Mouse (Mus musculus): ENCODE measurements around the gene Cacng6.

Cacng6 gene

DNA sequence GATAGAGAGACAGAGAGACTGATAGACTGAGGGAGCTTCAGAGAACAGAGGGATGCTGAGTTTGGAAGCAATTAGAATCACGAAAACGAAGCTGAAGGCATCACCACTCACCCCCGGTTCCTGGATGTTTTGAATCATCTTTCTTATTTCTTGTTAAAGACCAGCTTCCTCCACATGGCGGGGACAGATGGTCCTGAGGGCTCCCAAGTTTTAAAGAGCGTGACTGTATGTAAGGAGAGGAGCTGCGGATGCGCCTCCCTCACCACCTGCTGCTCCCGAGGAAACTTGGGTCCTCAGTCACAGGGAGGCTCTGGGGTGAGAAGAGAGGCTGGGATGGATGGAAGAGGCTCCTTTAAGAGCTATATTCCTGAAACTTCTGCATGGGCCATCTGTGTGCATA is 36.3 kb downstream of the Cacng6 start:
- in situ Hi-C loops (cut with MboI): no loop called here

DNA sequence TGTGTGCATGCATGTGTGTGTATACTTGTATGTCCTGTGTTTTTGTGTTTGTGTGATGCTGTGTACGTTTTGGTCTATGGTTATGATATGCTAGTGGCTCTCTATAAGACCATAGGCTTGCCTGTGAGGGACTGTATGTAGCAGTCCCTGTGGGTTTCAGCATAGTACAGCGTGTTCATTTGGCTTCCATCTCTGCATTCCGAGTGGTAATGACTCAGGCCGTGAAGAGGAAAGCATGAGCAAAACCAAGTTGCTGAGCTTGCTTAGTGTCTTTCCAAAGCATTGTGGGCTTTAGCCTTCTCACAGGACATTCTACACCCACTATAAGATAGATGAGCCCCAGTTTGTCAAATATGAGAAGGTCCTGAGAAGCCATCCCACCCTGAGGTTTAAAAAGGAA is 39.3 kb downstream of the Cacng6 start:
- in situ Hi-C loops (cut with MboI): no loop called here

DNA sequence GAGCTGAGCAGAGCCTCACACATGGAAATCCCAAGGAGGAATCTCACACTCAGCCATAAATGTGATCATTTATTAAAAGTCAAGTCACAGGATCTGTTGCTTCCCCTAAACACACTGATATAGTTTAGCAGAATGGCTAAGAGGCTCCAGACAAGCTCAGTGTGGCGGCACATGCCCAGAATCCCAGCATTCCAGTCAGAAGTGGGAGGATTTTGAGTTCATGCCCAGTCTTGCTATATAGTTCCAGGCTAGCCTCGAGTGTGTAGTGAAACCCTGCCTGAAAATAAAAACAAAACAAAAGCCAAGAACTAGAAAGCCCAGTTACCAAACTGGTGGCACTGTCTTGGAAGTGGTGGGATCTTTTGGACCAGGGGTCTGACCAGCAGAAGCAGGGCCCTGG is 44.6 kb downstream of the Cacng6 start:
- in situ Hi-C loops (cut with MboI): no loop called here

DNA sequence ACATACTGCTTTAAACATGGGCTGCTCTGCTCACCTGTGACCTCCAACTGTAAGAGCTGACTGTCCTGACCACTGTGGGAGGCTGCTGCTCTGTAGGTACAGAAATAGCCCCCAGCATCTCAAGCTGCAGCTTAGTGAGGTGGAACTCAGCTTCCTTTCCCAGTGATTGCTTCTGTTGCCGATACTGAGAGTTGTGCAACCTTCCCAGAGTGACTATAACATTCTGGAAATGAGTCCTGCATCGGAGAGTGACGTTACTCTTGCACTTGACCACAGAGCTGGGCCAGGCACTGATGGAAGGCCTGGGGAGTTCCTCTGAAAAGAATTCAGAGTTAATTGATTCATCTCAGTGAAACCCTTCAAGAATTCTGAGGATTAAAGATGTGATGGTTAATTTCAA is 48.8 kb downstream of the Cacng6 start:
- in situ Hi-C loops (cut with MboI): no loop called here

DNA sequence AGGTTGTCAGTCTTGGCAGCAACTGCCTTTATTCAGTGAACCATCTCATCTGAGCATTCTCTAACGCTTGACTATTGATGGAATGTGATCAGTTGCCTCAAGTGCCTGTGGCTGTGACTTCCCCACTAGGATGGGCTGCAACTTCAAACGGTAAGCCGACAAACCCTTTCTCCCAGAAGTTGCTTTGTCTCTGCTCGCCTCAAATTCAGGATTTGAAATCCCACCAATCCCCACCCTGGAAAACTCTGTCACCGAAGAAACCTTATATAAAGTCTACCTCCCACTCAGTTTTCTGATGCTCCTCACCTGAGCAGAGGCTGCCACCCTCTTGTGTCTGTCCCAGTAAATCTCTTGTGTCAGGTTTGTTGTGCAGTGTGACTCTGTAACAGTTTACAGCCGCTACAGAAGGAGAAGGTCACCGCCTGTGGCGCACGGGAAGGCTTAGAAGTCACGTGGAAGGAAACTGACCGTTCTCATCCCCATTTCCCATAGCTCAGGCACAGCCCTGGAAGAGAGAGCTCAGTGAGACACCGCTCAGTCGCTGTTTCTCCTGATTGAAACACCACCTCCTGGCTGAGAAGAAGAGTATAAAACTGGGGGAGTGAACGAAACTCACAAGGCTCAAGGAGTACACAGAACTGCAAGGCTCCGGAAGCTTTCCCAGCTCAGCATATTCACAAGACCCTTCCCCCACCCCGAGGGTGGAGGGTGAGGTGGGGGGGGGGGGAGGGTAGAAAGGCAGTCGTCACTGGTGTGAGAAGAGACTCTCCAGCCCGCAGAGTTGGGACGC is 50.5 kb downstream of the Cacng6 start:
- in situ Hi-C loops (cut with MboI): no loop called here

DNA sequence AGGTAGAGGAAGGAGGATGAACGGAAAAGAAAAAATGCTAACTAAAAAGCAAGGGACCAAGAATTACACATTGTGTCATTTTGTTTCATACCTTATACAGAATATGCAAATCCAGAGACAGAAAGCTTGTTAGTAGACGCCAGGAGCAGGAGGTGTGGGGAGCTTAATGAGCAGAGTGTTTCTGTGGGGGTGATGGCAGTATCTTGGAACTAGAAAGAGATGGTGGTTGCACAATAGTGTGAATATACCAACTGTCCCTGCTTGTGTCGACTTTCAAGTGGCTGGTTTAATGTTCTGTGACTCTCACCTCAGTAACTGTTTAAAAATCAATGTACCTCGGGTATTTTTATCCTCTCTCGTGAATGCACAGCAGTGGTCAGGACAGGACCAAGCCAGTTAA is 52.7 kb downstream of the Cacng6 start:
- in situ Hi-C loops (cut with MboI): no loop called here

DNA sequence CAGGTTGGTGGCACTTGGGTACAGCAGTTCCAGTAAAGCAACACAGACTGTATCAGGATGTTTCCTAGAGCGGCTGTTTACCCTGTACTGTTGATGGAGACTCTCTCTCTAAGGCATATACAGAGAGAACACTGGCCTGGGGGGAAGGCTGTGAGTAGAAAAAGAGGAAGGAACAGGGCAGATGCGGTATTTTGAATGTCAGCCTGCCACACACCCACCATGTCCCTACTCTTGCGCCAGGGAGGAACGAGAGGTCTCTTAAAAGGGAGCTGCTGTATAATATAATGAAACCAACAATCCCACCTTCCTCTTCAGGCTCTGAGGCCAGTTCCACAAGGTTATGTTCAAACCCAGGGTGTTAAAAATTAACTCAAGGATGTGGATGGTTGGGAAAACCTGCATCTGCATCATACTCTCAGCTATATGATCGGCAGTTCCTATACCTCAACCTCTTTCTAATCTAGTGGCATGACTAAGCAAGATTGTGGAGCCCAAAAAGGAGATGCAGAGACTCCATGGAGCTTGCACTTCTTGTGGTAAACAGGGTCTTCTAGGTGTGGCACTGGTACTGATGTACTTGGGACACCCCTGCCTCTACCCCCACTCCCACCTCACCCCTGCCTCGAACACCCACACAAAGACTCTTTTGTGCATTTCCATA is 58.1 kb downstream of the Cacng6 start:
- in situ Hi-C loops (cut with MboI): no loop called here

Data from mature B cell (primary cell).